ENCODE assay signal across 25 mouse cellular contexts in genomic region chr17:15177390-15177789, GRCm38 (mm10).
A peak's percentile ranks its signal among the peaks of the same experiment; 100 is the strongest.
DNase-seq lines count a peak whose midpoint lies in the region; ATAC-seq and TF ChIP-seq lines count a peak whose summit lies in the region.
"Had no signal": no experiment of that assay in that cellular context is flagged by ENCODE, and none has a peak within 500 bp of the region (broad histone marks: within the 10 kb centered on the region; RNA-seq: fewer than 3 reads in every experiment).

No protein-coding gene starts in this region.

- no peak for TF ChIP-seq CTCF in kidney, adult 2 months (conservative IDR thresholded peaks at IDR 0.05; ENCODE audit: insufficient read depth, insufficient read length, low read depth, low read length)
- peak; percentile 37 for TF ChIP-seq CTCF in lung, postnatal 0 days (IDR thresholded peaks at IDR 0.05)

- intact Hi-C loops in heart, postnatal 10 days (cut with DNase I) = no loop called here

- H3K27me3 ChIP-seq in kidney, adult 2 months (replicated peaks; ENCODE audit: control insufficient read depth, insufficient read depth, low read length) = no peaks in the 10 kb centered on the region
- H3K27me3 ChIP-seq in lung, postnatal 0 days (replicated peaks; ENCODE audit: insufficient read depth, low read length) = no peaks in the 10 kb centered on the region
- H3K27me3 ChIP-seq: forebrain, embryonic 13.5 days had no signal

- H3K4me1 ChIP-seq in kidney, adult 2 months (ENCODE audit: control insufficient read depth, insufficient read depth, low read length) = peaks cover 4% of the 10 kb centered on the region; the same call in 1 of the 2 replicates
- no peaks in the 10 kb centered on the region for H3K4me1 ChIP-seq in lung, postnatal 0 days (ENCODE audit: insufficient read depth, low read depth, low read length)

- no peak overlapping the region for H3K4me3 ChIP-seq in kidney, adult 2 months (ENCODE audit: insufficient read depth, low read depth, low read length)
- H3K4me3 ChIP-seq in lung, postnatal 0 days (ENCODE audit: low read depth, low read length) = no peak overlapping the region
- H3K4me3 ChIP-seq: forebrain, embryonic 10.5 days; forebrain, embryonic 13.5 days; gastrocnemius, adult 2 months; hindbrain, embryonic 10.5 days; hindbrain, embryonic 13.5 days had no signal

- no peaks in the 10 kb centered on the region for H3K9me3 ChIP-seq in lung, postnatal 0 days (ENCODE audit: low read length)
- H3K9me3 ChIP-seq: forebrain, embryonic 10.5 days; forebrain, embryonic 13.5 days; hindbrain, embryonic 10.5 days; hindbrain, embryonic 13.5 days had no signal

- peak; percentile 91 for ATAC-seq in lung, postnatal 0 days
- ATAC-seq: forebrain, embryonic 13.5 days; forebrain, postnatal 0 days; hindbrain, embryonic 16.5 days had no signal

- H3K9ac ChIP-seq in lung, postnatal 0 days (replicated peaks; ENCODE audit: low read depth) = no peak overlapping the region
- H3K9ac ChIP-seq: forebrain, embryonic 13.5 days; forebrain, postnatal 0 days; hindbrain, embryonic 13.5 days had no signal

- H3K27ac ChIP-seq in kidney, adult 2 months (ENCODE audit: insufficient read depth, low read depth, low read length) = no peak overlapping the region
- no peak overlapping the region for H3K27ac ChIP-seq in lung, postnatal 0 days (ENCODE audit: low read length)
- H3K27ac ChIP-seq: forebrain, embryonic 10.5 days; forebrain, embryonic 13.5 days; gastrocnemius, adult 2 months; hindbrain, embryonic 10.5 days; hindbrain, embryonic 13.5 days had no signal

- H3K4me2 ChIP-seq in lung, postnatal 0 days (replicated peaks; ENCODE audit: low read depth, low read length) = no peak overlapping the region
- H3K4me2 ChIP-seq: forebrain, embryonic 13.5 days; heart, embryonic 11.5 days; hindbrain, embryonic 13.5 days had no signal

- DNase-seq in kidney, adult 2 months = peak; percentile 12
- DNase-seq in kidney, adult 9 months = no peak
- DNase-seq in 416B (ENCODE audit: low read depth) = peak; percentile 77
- peak; percentile 71 for DNase-seq in lung, postnatal 0 days (ENCODE audit: low spot score)
- peak; percentile 71 for DNase-seq in lung, postnatal 25 days (ENCODE audit: low spot score)
- no peak for DNase-seq in urinary bladder, postnatal 10 days (ENCODE audit: low spot score)
- DNase-seq in adrenal gland, postnatal 36 days = no peak
- no peak for DNase-seq in heart, postnatal 10 days
- DNase-seq: adrenal gland, adult 2 months; adrenal gland, postnatal 14 days; B cell, adult 2 months; cerebellum, adult 18-20 months; cerebellum, adult 9-10 months; cerebellum, postnatal 14 days; forebrain, postnatal 0 days; gastrocnemius, adult 2 months; gastrocnemius, postnatal 14 days; heart, adult 11 months; heart, postnatal 36 days had no signal

- peak; percentile 97 for TF ChIP-seq EP300 in lung, postnatal 0 days (IDR thresholded peaks at IDR 0.05)

- no peaks in the 10 kb centered on the region for H3K36me3 ChIP-seq in kidney, adult 2 months (ENCODE audit: control insufficient read depth, insufficient read depth, low read length)
- H3K36me3 ChIP-seq in lung, postnatal 0 days (ENCODE audit: insufficient read depth, low read length) = no peaks in the 10 kb centered on the region
- H3K36me3 ChIP-seq: forebrain, embryonic 10.5 days; hindbrain, embryonic 10.5 days; hindbrain, embryonic 13.5 days had no signal

- TF ChIP-seq POLR2A in kidney, adult 2 months (IDR thresholded peaks at IDR 0.05; ENCODE audit: low read depth, low read length) = no peak

- 64% methylated on average over 3 of the region's 3 CpGs for WGBS in kidney, adult 2 months
- 54% methylated on average over 3 of the region's 3 CpGs for WGBS in lung, postnatal 0 days

Comparison
In these comparisons a context has a peak if more than half of its experiments do, and no peak if none do; other contexts are left out.
1. DNase-seq: peak in kidney, adult 2 months (single experiment), 416B (single experiment), lung, postnatal 0 days (single experiment) and lung, postnatal 25 days (single experiment); none in kidney, adult 9 months (single experiment), urinary bladder, postnatal 10 days (single experiment), adrenal gland, postnatal 36 days (0 of 2) and heart, postnatal 10 days (0 of 2).